Mouse (Mus musculus) hindbrain, postnatal 0 days (tissue): Measurements from ENCODE around the gene Engase. TPM values are rescaled to one million over a fixed set of nuclear protein-coding genes. Genes with fewer than 3 reads are reported as not detected.

Experiments used
- ATAC-seq: fragments of 200-750 bp; cut with Nextera tagmentation; 2 replicates; pipeline ENCODE4 v1.8.0; 2017; ENCODE audit warnings: mild to moderate bottlenecking, moderate TSS enrichment, moderate library complexity
- DNase-seq: peaks from one replicate; pipeline ENCODE4 v3.0.0-alpha.2; 2015; ENCODE audit warnings: low spot score
- H3K27ac ChIP-seq: fragments of 300-500 bp; sonication (generic); 2 replicates; pipeline ENCODE4 v1.5.1; 2014; ENCODE audit warnings: mild to moderate bottlenecking
- H3K27me3 ChIP-seq: fragments of 300-500 bp; sonication (generic); 2 replicates; pipeline ENCODE4 v1.6.1; 2014; ENCODE audit warnings: low read length, mixed read lengths; ENCODE audit not compliant: insufficient read depth
- H3K36me3 ChIP-seq: fragments of 300-500 bp; sonication (generic); 2 replicates; pipeline ENCODE4 v1.6.1; 2014; ENCODE audit warnings: low read length, mixed read lengths; ENCODE audit not compliant: insufficient read depth
- H3K4me1 ChIP-seq: fragments of 300-500 bp; sonication (generic); 2 replicates; pipeline ENCODE4 v1.6.1; 2014; ENCODE audit warnings: antibody characterized with exemption, low read length, mixed read lengths; ENCODE audit not compliant: insufficient read depth
- H3K4me2 ChIP-seq: fragments of 300-500 bp; sonication (generic); 2 replicates; pipeline ENCODE4 v1.6.1; 2014; ENCODE audit warnings: low read depth, mild to moderate bottlenecking, low read length, moderate library complexity, mixed read lengths
- H3K4me3 ChIP-seq: fragments of 300-500 bp; sonication (generic); 2 replicates; pipeline ENCODE4 v1.5.1; 2014; ENCODE audit warnings: low read length
- H3K9ac ChIP-seq: fragments of 300-500 bp; sonication (generic); replicated peaks from 2 replicates; pipeline ENCODE4 v1.6.1; 2014; ENCODE audit warnings: mild to moderate bottlenecking, low read length, moderate library complexity, mixed read lengths
- H3K9me3 ChIP-seq: fragments of 300-500 bp; sonication (generic); 2 replicates; pipeline ENCODE4 v1.6.1; 2016; ENCODE audit warnings: low read length, mixed read lengths
- CTCF ChIP-seq: IDR thresholded peaks from 2 replicates; pipeline ENCODE4 v1.5.1; 2016; ENCODE audit warnings: antibody characterized with exemption, control low read depth, low read depth
- WGBS: fragments of 180-500 bp; shearing (Covaris S2); extraction: QIAGEN DNeasy Blood & Tissue Kit; methylation state at CpG from one replicate; pipeline ENCODE4 v1.1.7; 2014; 5-methylcytosine and 5-hydroxymethylcytosine counted together
- polyA plus RNA-seq: library from polyadenylated mRNA; unstranded; fragments of >200 nt; fragmentation: Nextera tagmentation; extraction: Ambion mirVana; gene quantifications from 2 replicates; pipeline ENCODE4 v1.2.1, GENCODE M21; 2015
- total RNA-seq: library from RNA; depleted of rRNA; stranded (reverse); fragments of >200 nt; gene quantifications from 2 replicates; pipeline ENCODE4 v1.2.3, GENCODE M21; 2014

Engase gene
- total and polyA plus RNA-seq, 2 experiments from 2014 or later, result 6.5 to 9.0 TPM

- no peaks in the 10 kb centered on the region for H3K36me3 ChIP-seq
- ATAC-seq (no peak), DNase-seq (no peak)
- H3K27me3 ChIP-seq, result no peaks in the 10 kb centered on the region
- 79% methylated on average over 29 of the region's 29 CpGs for WGBS
- no peak overlapping the region for H3K4me3 ChIP-seq
- peaks cover 6% of the 10 kb centered on the region; the same call in 1 of the 2 replicates for H3K4me1 ChIP-seq
- H3K9ac ChIP-seq, result no peak overlapping the region
- H3K27ac ChIP-seq, result no peak overlapping the region
- no peak for TF ChIP-seq CTCF
- H3K4me2 ChIP-seq, result no peak overlapping the region
- no peaks in the 10 kb centered on the region for H3K9me3 ChIP-seq
Measured at GRCm38 (mm10) chr11:118486881-118487772, 10.5 kb downstream of the Engase start.

- Histone ChIP-seq H3K27ac (peak overlapping the region; percentile 36; the same call in 1 of the 2 replicates), H3K27me3 (no peaks in the 10 kb centered on the region), H3K9ac (no peak overlapping the region), H3K36me3 (no peaks in the 10 kb centered on the region), H3K4me3 (no peak overlapping the region), H3K4me2 (no peak overlapping the region), H3K9me3 (no peaks in the 10 kb centered on the region), H3K4me1 (peaks cover 6% of the 10 kb centered on the region; the same call in 1 of the 2 replicates)
- WGBS, result 59% methylated on average over 8 of the region's 8 CpGs
- DNase-seq (no peak), ATAC-seq (no peak; the same call in 1 of the 2 replicates)
- peak; percentile 66 for TF ChIP-seq CTCF
Measured at GRCm38 (mm10) chr11:118488191-118488906, 11.7 kb downstream of the Engase start.

GRCm38 (mm10) chr11:118488907-118489270 is 12.3 kb downstream of the Engase start:
- Histone ChIP-seq H3K9me3 (no peaks in the 10 kb centered on the region), H3K36me3 (no peaks in the 10 kb centered on the region), H3K9ac (no peak overlapping the region; the same call in 1 of the 2 replicates), H3K4me2 (no peak overlapping the region), H3K4me1 (peaks cover 6% of the 10 kb centered on the region; the same call in 1 of the 2 replicates), H3K4me3 (no peak overlapping the region), H3K27me3 (no peaks in the 10 kb centered on the region), H3K27ac (peak overlapping the region; percentile 36; the same call in 1 of the 2 replicates)
- 52% methylated on average over 12 of the region's 12 CpGs for WGBS
- no peak for TF ChIP-seq CTCF
- ATAC-seq (no peak), DNase-seq (peak; percentile 47)

- H3K27me3 ChIP-seq, result no peaks in the 10 kb centered on the region
- no peak overlapping the region for H3K4me3 ChIP-seq
- H3K27ac ChIP-seq, result peak overlapping the region; percentile 29; the same call in 1 of the 2 replicates
- peak; percentile 78 for DNase-seq
- no peaks in the 10 kb centered on the region for H3K9me3 ChIP-seq
- peak; percentile 81 for TF ChIP-seq CTCF
- 23% methylated on average over 22 of the region's 22 CpGs for WGBS
- H3K4me2 ChIP-seq, result peak overlapping the region; percentile 31; the same call in 1 of the 2 replicates
- no peaks in the 10 kb centered on the region for H3K36me3 ChIP-seq
- 0 out of 2 replicates have a peak overlapping the region, but pooled peaks have one; percentile 9 for H3K9ac ChIP-seq
- ATAC-seq, result peak; percentile 27; the same call in 1 of the 2 replicates
- H3K4me1 ChIP-seq, result peaks cover 4% of the 10 kb centered on the region; the same call in 1 of the 2 replicates
Measured at GRCm38 (mm10) chr11:118490566-118491218, 14.1 kb downstream of the Engase start.

- WGBS, result 93% methylated on average over 7 of the region's 7 CpGs
- peaks cover 3% of the 10 kb centered on the region; the same call in 1 of the 2 replicates for H3K4me1 ChIP-seq
- ATAC-seq (no peak), DNase-seq (no peak)
- no peak for TF ChIP-seq CTCF
- H3K27me3 ChIP-seq, result no peaks in the 10 kb centered on the region
- no peak overlapping the region for H3K4me2 ChIP-seq
- H3K9ac ChIP-seq, result no peak overlapping the region
- H3K36me3 ChIP-seq, result no peaks in the 10 kb centered on the region
- no peak overlapping the region for H3K4me3 ChIP-seq
- H3K27ac ChIP-seq, result no peak overlapping the region
- H3K9me3 ChIP-seq, result no peaks in the 10 kb centered on the region
Measured at GRCm38 (mm10) chr11:118491230-118491629, 14.6 kb downstream of the Engase start.

GRCm38 (mm10) chr11:118493458-118493857 is 16.8 kb downstream of the Engase start:
- Histone ChIP-seq H3K4me3 (no peak overlapping the region), H3K27me3 (no peaks in the 10 kb centered on the region), H3K9me3 (no peaks in the 10 kb centered on the region), H3K9ac (no peak overlapping the region), H3K36me3 (no peaks in the 10 kb centered on the region), H3K4me1 (peaks cover 3% of the 10 kb centered on the region; the same call in 1 of the 2 replicates), H3K4me2 (no peak overlapping the region), H3K27ac (no peak overlapping the region)
- WGBS, result 76% methylated on average over 2 of the region's 2 CpGs
- no peak for ATAC-seq
- TF ChIP-seq CTCF, result no peak
- no peak for DNase-seq
